Mouse (Mus musculus) liver, embryonic 14.5 days (tissue): ENCODE measurements around the gene Cacna1d.

Experiments
- CTCF ChIP-seq: IDR thresholded peaks from 2 replicates; pipeline ENCODE4 v1.5.1; 2016; ENCODE audit warnings: antibody characterized with exemption, low read depth, control low read depth
- EP300 ChIP-seq: IDR thresholded peaks from 2 replicates; pipeline ENCODE4 v1.6.1; 2016; ENCODE audit warnings: antibody characterized with exemption, low read depth

GRCm38 (mm10) chr14:30182624-30183524 lies 308.4 kb downstream of the Cacna1d start:
- TF ChIP-seq CTCF = no peak
- no peak for TF ChIP-seq EP300
